Mouse (Mus musculus): ENCODE data around the gene Tbx15. TPM values are rescaled to one million over a fixed set of nuclear protein-coding genes. Genes with fewer than 3 reads are reported as not detected.
A peak's percentile ranks its signal among the peaks of the same experiment; 100 is the strongest.

Gene Tbx15
- total and polyA plus RNA-seq, 2 experiments from 2014 or later: 0.59 to 1.3 TPM

DNA sequence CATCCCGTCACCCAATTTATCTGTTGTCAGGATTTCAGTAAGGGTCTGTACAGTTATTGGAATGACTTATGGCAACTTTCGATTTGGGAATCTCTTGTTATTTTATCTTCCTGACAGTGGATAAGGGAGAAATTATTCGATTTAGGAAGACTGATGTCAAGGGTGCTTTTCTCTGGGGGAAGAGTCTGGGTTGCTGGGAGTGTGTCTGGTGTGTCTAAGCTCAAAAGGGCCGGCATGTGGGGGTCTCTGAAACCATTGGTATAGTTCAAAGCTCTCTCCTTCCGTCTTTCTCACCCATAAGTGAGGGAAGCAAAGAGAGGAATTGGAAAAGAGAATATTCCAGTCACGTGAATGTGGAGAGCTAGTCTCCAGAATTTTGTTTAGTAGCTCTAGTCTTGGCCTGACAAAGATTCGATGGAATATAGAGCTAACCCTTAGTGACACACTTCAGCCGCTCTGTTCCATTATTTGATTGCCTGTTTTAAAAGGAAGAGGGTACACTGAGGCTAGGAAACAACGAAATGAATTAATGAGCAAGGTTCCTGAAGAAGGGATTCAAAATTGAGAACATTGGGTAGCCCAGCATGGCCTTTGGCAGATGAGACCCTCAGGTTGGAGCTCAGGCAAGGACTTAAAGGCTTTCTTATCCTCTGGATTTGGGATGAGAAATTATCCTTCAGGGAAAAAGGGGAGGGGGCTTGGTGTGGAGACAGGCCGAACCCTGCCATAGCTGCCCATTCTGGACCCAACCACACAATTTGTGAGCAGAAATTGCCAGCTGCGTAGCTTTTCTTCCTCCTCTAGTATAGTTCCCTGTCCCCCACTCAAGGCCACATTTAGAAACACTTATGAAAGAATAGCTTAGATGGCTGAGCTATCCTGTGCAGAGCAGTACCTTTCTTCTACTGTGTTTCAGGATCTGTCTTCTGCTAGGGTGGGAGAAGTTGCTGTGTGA is 15.5 kb downstream of the Tbx15 start:
- Histone ChIP-seq H3K4me3 (ENCODE audit: low read depth, low read length) (no peak overlapping the region), H3K4me1 (ENCODE audit: insufficient read depth, low read length) (no peaks in the 10 kb centered on the region), H3K9me3 (ENCODE audit: low read length) (no peaks in the 10 kb centered on the region), H3K9ac (replicated peaks; ENCODE audit: low read length, poor library complexity, severe bottlenecking) (no peak overlapping the region), H3K36me3 (ENCODE audit: insufficient read depth, low read length) (no peaks in the 10 kb centered on the region), H3K27me3 (ENCODE audit: insufficient read depth, low read length) (peaks cover 86% of the 10 kb centered on the region), H3K27ac (ENCODE audit: low read depth, low read length) (no peak overlapping the region), H3K4me2 (ENCODE audit: low read depth, low read length, poor library complexity, severe bottlenecking) (no peak overlapping the region)
- no peak for TF ChIP-seq CTCF (IDR thresholded peaks at IDR 0.05)
- WGBS: 8% methylated on average over 11 of the region's 11 CpGs
- no peak for ATAC-seq (ENCODE audit: low FRiP score)
- DNase-seq (ENCODE audit: low spot score): no peak

DNA sequence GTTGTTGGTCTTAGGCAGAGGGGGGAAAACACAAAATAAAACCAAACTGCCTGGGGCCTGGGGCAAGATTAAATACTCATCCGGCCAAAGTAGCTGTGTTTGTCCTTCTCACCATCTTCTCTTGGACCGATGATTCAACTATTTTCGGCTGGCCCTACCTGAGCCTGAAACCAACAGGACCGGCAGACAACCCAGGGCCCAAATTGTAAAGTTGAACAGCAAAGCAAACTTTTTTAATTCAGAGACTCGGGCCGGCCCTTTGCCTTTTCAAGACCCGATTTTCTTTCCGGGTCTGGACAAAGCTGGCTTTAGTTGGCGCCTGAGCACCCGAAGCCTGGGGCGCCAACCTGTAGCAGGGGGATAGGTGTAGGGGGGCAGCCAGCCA is 16.2 kb downstream of the Tbx15 start:
- Histone ChIP-seq H3K4me1 (ENCODE audit: insufficient read depth, low read length) (no peaks in the 10 kb centered on the region), H3K4me3 (ENCODE audit: low read depth, low read length) (no peak overlapping the region), H3K27me3 (ENCODE audit: insufficient read depth, low read length) (peaks cover 86% of the 10 kb centered on the region), H3K9ac (replicated peaks; ENCODE audit: low read length, poor library complexity, severe bottlenecking) (no peak overlapping the region), H3K9me3 (ENCODE audit: low read length) (no peaks in the 10 kb centered on the region), H3K36me3 (ENCODE audit: insufficient read depth, low read length) (no peaks in the 10 kb centered on the region), H3K27ac (ENCODE audit: low read depth, low read length) (no peak overlapping the region), H3K4me2 (ENCODE audit: low read depth, low read length, poor library complexity, severe bottlenecking) (no peak overlapping the region)
- ATAC-seq (ENCODE audit: low FRiP score): no peak
- WGBS: 6% methylated on average over 11 of the region's 11 CpGs
- no peak for TF ChIP-seq CTCF (IDR thresholded peaks at IDR 0.05)
- DNase-seq (ENCODE audit: low spot score): no peak

- H3K4me3 ChIP-seq (ENCODE audit: low read depth, low read length): no peak overlapping the region
- WGBS: 2% methylated on average over 20 of the region's 20 CpGs
- H3K9ac ChIP-seq (replicated peaks; ENCODE audit: low read length, poor library complexity, severe bottlenecking): no peak overlapping the region
- H3K36me3 ChIP-seq (ENCODE audit: insufficient read depth, low read length): no peaks in the 10 kb centered on the region
- no peak for DNase-seq (ENCODE audit: low spot score)
- H3K27ac ChIP-seq (ENCODE audit: low read depth, low read length): no peak overlapping the region
- peak; percentile 27 for TF ChIP-seq CTCF (IDR thresholded peaks at IDR 0.05)
- ATAC-seq (ENCODE audit: low FRiP score): no peak
- peaks cover 86% of the 10 kb centered on the region for H3K27me3 ChIP-seq (ENCODE audit: insufficient read depth, low read length)
- no peak overlapping the region for H3K4me2 ChIP-seq (ENCODE audit: low read depth, low read length, poor library complexity, severe bottlenecking)
- no peaks in the 10 kb centered on the region for H3K4me1 ChIP-seq (ENCODE audit: insufficient read depth, low read length)
- no peaks in the 10 kb centered on the region for H3K9me3 ChIP-seq (ENCODE audit: low read length)
These were observed 16.6 kb downstream of the Tbx15 start for GRCm38 (mm10) chr3:99256766-99257165.

- no peak for TF ChIP-seq CTCF (IDR thresholded peaks at IDR 0.05)
- H3K4me3 ChIP-seq (ENCODE audit: low read depth, low read length): no peak overlapping the region
- no peaks in the 10 kb centered on the region for H3K36me3 ChIP-seq (ENCODE audit: insufficient read depth, low read length)
- DNase-seq (ENCODE audit: low spot score): no peak
- H3K4me1 ChIP-seq (ENCODE audit: insufficient read depth, low read length): no peaks in the 10 kb centered on the region
- no peak overlapping the region for H3K27ac ChIP-seq (ENCODE audit: low read depth, low read length)
- 4% methylated on average over 29 of the region's 29 CpGs for WGBS
- peaks cover 86% of the 10 kb centered on the region for H3K27me3 ChIP-seq (ENCODE audit: insufficient read depth, low read length)
- ATAC-seq (ENCODE audit: low FRiP score): no peak
- H3K4me2 ChIP-seq (ENCODE audit: low read depth, low read length, poor library complexity, severe bottlenecking): no peak overlapping the region
- H3K9ac ChIP-seq (replicated peaks; ENCODE audit: low read length, poor library complexity, severe bottlenecking): no peak overlapping the region
- no peaks in the 10 kb centered on the region for H3K9me3 ChIP-seq (ENCODE audit: low read length)
These were observed 17.7 kb downstream of the Tbx15 start for GRCm38 (mm10) chr3:99257586-99258577.

- ATAC-seq (ENCODE audit: low FRiP score): no peak
- Histone ChIP-seq H3K4me3 (ENCODE audit: low read depth, low read length) (no peak overlapping the region), H3K27ac (ENCODE audit: low read depth, low read length) (no peak overlapping the region), H3K4me1 (ENCODE audit: insufficient read depth, low read length) (no peaks in the 10 kb centered on the region), H3K36me3 (ENCODE audit: insufficient read depth, low read length) (no peaks in the 10 kb centered on the region), H3K27me3 (ENCODE audit: insufficient read depth, low read length) (peaks cover 94% of the 10 kb centered on the region), H3K9me3 (ENCODE audit: low read length) (no peaks in the 10 kb centered on the region), H3K4me2 (ENCODE audit: low read depth, low read length, poor library complexity, severe bottlenecking) (no peak overlapping the region), H3K9ac (replicated peaks; ENCODE audit: low read length, poor library complexity, severe bottlenecking) (no peak overlapping the region)
- no peak for DNase-seq (ENCODE audit: low spot score)
- WGBS: 8% methylated on average over 6 of the region's 6 CpGs
- no peak for TF ChIP-seq CTCF (IDR thresholded peaks at IDR 0.05)
These were observed 19.6 kb downstream of the Tbx15 start for GRCm38 (mm10) chr3:99259741-99260270.
